Mouse (Mus musculus): Measurements from ENCODE around the gene Kcnk15. TPM values are rescaled to one million over a fixed set of nuclear protein-coding genes. Genes with fewer than 3 reads are reported as not detected.
A peak's percentile ranks its signal among the peaks of the same experiment; 100 is the strongest.

Kcnk15 gene
- polyA plus RNA-seq, 1 experiment from 2014 or later: not detected

GRCm38 (mm10) chr2:163838043-163838442, 15.4 kb upstream of the Kcnk15 start:
- WGBS: 29% methylated on average over 9 of the region's 9 CpGs
- peak; percentile 68 for DNase-seq (ENCODE audit: low spot score)
- peak; percentile 100 for TF ChIP-seq CTCF (IDR thresholded peaks at IDR 0.05; ENCODE audit: low read depth)
- TF ChIP-seq EP300 (optimal IDR thresholded peaks at IDR 0.05): no peak
- no peak overlapping the region for H3K27ac ChIP-seq (replicated peaks)
- no peak overlapping the region for H3K4me2 ChIP-seq (replicated peaks; ENCODE audit: low read depth)
- no peaks in the 10 kb centered on the region for H3K4me1 ChIP-seq (replicated peaks; ENCODE audit: control insufficient read depth, insufficient read depth)
- ATAC-seq (ENCODE audit: low FRiP score, low TSS enrichment): peak; percentile 71; the same call in 1 of the 2 replicates
- no peaks in the 10 kb centered on the region for H3K27me3 ChIP-seq (ENCODE audit: control insufficient read depth, insufficient read depth, low read length)
- no peak overlapping the region for H3K9ac ChIP-seq (ENCODE audit: low read length)
- no peaks in the 10 kb centered on the region for H3K36me3 ChIP-seq (ENCODE audit: control insufficient read depth, insufficient read depth, low read length)
- no peak overlapping the region for H3K4me3 ChIP-seq (ENCODE audit: low read depth, low read length)
- no peaks in the 10 kb centered on the region for H3K9me3 ChIP-seq (ENCODE audit: control insufficient read depth, low read length)

- Histone ChIP-seq H3K9ac (ENCODE audit: low read length) (no peak overlapping the region), H3K4me3 (ENCODE audit: low read depth, low read length) (no peak overlapping the region), H3K4me2 (replicated peaks; ENCODE audit: low read depth) (no peak overlapping the region), H3K27me3 (ENCODE audit: control insufficient read depth, insufficient read depth, low read length) (no peaks in the 10 kb centered on the region), H3K27ac (replicated peaks) (no peak overlapping the region), H3K36me3 (ENCODE audit: control insufficient read depth, insufficient read depth, low read length) (no peaks in the 10 kb centered on the region), H3K9me3 (ENCODE audit: control insufficient read depth, low read length) (no peaks in the 10 kb centered on the region), H3K4me1 (replicated peaks; ENCODE audit: control insufficient read depth, insufficient read depth) (no peaks in the 10 kb centered on the region)
- peak; percentile 87 for ATAC-seq (ENCODE audit: low FRiP score, low TSS enrichment)
- TF ChIP-seq CTCF (IDR thresholded peaks at IDR 0.05; ENCODE audit: low read depth) (no peak), EP300 (optimal IDR thresholded peaks at IDR 0.05) (no peak)
- peak; percentile 88 for DNase-seq (ENCODE audit: low spot score)
- WGBS: 42% methylated on average over 6 of the region's 6 CpGs
Observed at GRCm38 (mm10) chr2:163839519-163839918, 13.9 kb upstream of the Kcnk15 start.

- ATAC-seq (ENCODE audit: low FRiP score, low TSS enrichment) (no peak), DNase-seq (ENCODE audit: low spot score) (no peak)
- Histone ChIP-seq H3K9ac (ENCODE audit: low read length) (no peak overlapping the region), H3K4me2 (replicated peaks; ENCODE audit: low read depth) (no peak overlapping the region), H3K27me3 (ENCODE audit: control insufficient read depth, insufficient read depth, low read length) (no peaks in the 10 kb centered on the region), H3K9me3 (ENCODE audit: control insufficient read depth, low read length) (no peaks in the 10 kb centered on the region), H3K27ac (replicated peaks) (no peak overlapping the region), H3K4me3 (ENCODE audit: low read depth, low read length) (no peak overlapping the region), H3K36me3 (ENCODE audit: control insufficient read depth, insufficient read depth, low read length) (no peaks in the 10 kb centered on the region), H3K4me1 (replicated peaks; ENCODE audit: control insufficient read depth, insufficient read depth) (no peaks in the 10 kb centered on the region)
- TF ChIP-seq CTCF (IDR thresholded peaks at IDR 0.05; ENCODE audit: low read depth): no peak
- TF ChIP-seq EP300 (optimal IDR thresholded peaks at IDR 0.05): no peak
- 53% methylated on average over 4 of the region's 4 CpGs for whole genome bisulfite sequencing
Observed at GRCm38 (mm10) chr2:163842043-163842442, 11.4 kb upstream of the Kcnk15 start.

- H3K9ac ChIP-seq (ENCODE audit: low read length): no peak overlapping the region
- H3K27ac ChIP-seq (replicated peaks): no peak overlapping the region
- H3K9me3 ChIP-seq (ENCODE audit: control insufficient read depth, low read length): no peaks in the 10 kb centered on the region
- DNase-seq (ENCODE audit: low spot score) (no peak), ATAC-seq (ENCODE audit: low FRiP score, low TSS enrichment) (peak; percentile 63)
- no peaks in the 10 kb centered on the region for H3K4me1 ChIP-seq (replicated peaks; ENCODE audit: control insufficient read depth, insufficient read depth)
- no peak overlapping the region for H3K4me2 ChIP-seq (replicated peaks; ENCODE audit: low read depth)
- H3K4me3 ChIP-seq (ENCODE audit: low read depth, low read length): no peak overlapping the region
- no peaks in the 10 kb centered on the region for H3K36me3 ChIP-seq (ENCODE audit: control insufficient read depth, insufficient read depth, low read length)
- WGBS: 73% methylated on average over 6 of the region's 6 CpGs
- H3K27me3 ChIP-seq (ENCODE audit: control insufficient read depth, insufficient read depth, low read length): peaks cover 11% of the 10 kb centered on the region
- TF ChIP-seq EP300 (optimal IDR thresholded peaks at IDR 0.05) (no peak), CTCF (IDR thresholded peaks at IDR 0.05; ENCODE audit: low read depth) (no peak)
Observed at GRCm38 (mm10) chr2:163857233-163857632, 3.8 kb downstream of the Kcnk15 start.

- H3K9me3 ChIP-seq (ENCODE audit: control insufficient read depth, low read length): no peaks in the 10 kb centered on the region
- peaks cover 9% of the 10 kb centered on the region for H3K27me3 ChIP-seq (ENCODE audit: control insufficient read depth, insufficient read depth, low read length)
- DNase-seq (ENCODE audit: low spot score) (peak; percentile 32), ATAC-seq (ENCODE audit: low FRiP score, low TSS enrichment) (peak; percentile 15; the same call in 1 of the 2 replicates)
- no peaks in the 10 kb centered on the region for H3K36me3 ChIP-seq (ENCODE audit: control insufficient read depth, insufficient read depth, low read length)
- TF ChIP-seq EP300 (optimal IDR thresholded peaks at IDR 0.05) (no peak), CTCF (IDR thresholded peaks at IDR 0.05; ENCODE audit: low read depth) (peak; percentile 79)
- no peak overlapping the region for H3K4me3 ChIP-seq (ENCODE audit: low read depth, low read length)
- 0 out of 2 replicates have a peak overlapping the region, but pooled peaks have one; percentile 20 for H3K4me2 ChIP-seq (replicated peaks; ENCODE audit: low read depth)
- 14% methylated on average over 46 of the region's 50 CpGs for WGBS
- H3K4me1 ChIP-seq (replicated peaks; ENCODE audit: control insufficient read depth, insufficient read depth): no peaks in the 10 kb centered on the region
- no peak overlapping the region for H3K27ac ChIP-seq (replicated peaks)
- no peak overlapping the region for H3K9ac ChIP-seq (ENCODE audit: low read length)
Observed at GRCm38 (mm10) chr2:163858254-163858947, 5.0 kb downstream of the Kcnk15 start.

GRCm38 (mm10) chr2:163865311-163865710, 11.9 kb downstream of the Kcnk15 start:
- no peaks in the 10 kb centered on the region for H3K36me3 ChIP-seq (ENCODE audit: control insufficient read depth, insufficient read depth, low read length)
- DNase-seq (ENCODE audit: low spot score) (no peak), ATAC-seq (ENCODE audit: low FRiP score, low TSS enrichment) (no peak)
- WGBS: 92% methylated on average over 5 of the region's 5 CpGs
- H3K27me3 ChIP-seq (ENCODE audit: control insufficient read depth, insufficient read depth, low read length): no peaks in the 10 kb centered on the region
- no peak overlapping the region for H3K4me2 ChIP-seq (replicated peaks; ENCODE audit: low read depth)
- no peaks in the 10 kb centered on the region for H3K9me3 ChIP-seq (ENCODE audit: control insufficient read depth, low read length)
- no peaks in the 10 kb centered on the region for H3K4me1 ChIP-seq (replicated peaks; ENCODE audit: control insufficient read depth, insufficient read depth)
- no peak overlapping the region for H3K4me3 ChIP-seq (ENCODE audit: low read depth, low read length)
- no peak overlapping the region for H3K9ac ChIP-seq (ENCODE audit: low read length)
- TF ChIP-seq EP300 (optimal IDR thresholded peaks at IDR 0.05) (no peak), CTCF (IDR thresholded peaks at IDR 0.05; ENCODE audit: low read depth) (no peak)
- H3K27ac ChIP-seq (replicated peaks): no peak overlapping the region

All from stomach, postnatal 0 days (tissue).